Mouse (Mus musculus) lung, adult 2 months (tissue): ENCODE measurements around the gene Pusl1. TPM values are rescaled to one million over a fixed set of nuclear protein-coding genes. Genes with fewer than 3 reads are reported as not detected.

Source experiments
- DNase-seq: peaks from one replicate; pipeline ENCODE4 v3.0.0; 2022
- H3K4me1 ChIP-seq: fragments of 200-500 bp; 2 replicates; pipeline ENCODE4 v1.6.1; 2011; ENCODE audit warnings: low read length; ENCODE audit not compliant: control insufficient read depth, insufficient read depth
- H3K4me3 ChIP-seq: fragments of 200-500 bp; replicated peaks from 2 replicates; pipeline ENCODE3; 2011; ENCODE audit warnings: low read depth, mild to moderate bottlenecking, control low read depth, low read length; ENCODE audit errors: extremely low read depth
- CTCF ChIP-seq: fragments of 200-500 bp; IDR thresholded peaks from 2 replicates; pipeline ENCODE4 v1.5.1; 2011; ENCODE audit warnings: mild to moderate bottlenecking, low read length, control low read depth; ENCODE audit not compliant: insufficient read depth
- POLR2A ChIP-seq: fragments of 200-500 bp; IDR thresholded peaks from 2 replicates; pipeline ENCODE4 v1.6.1; 2011; ENCODE audit warnings: low read depth, mild to moderate bottlenecking, control low read depth, low read length, borderline replicate concordance; ENCODE audit errors: extremely low read depth
- WGBS: fragments of 180-500 bp; shearing (Covaris S2); methylation state at CpG from one replicate; pipeline ENCODE4 v1.1.7; 2018; 5-methylcytosine and 5-hydroxymethylcytosine counted together
- polyA plus RNA-seq: library from polyadenylated mRNA; depleted of rRNA; stranded (reverse); fragments of >200 nt; gene quantifications from 2 replicates; pipeline ENCODE4 v1.2.3, GENCODE M21; 2012

Gene Pusl1
- polyA plus RNA-seq, 1 experiment = 82.2 TPM

- Histone ChIP-seq H3K4me3 (no peak overlapping the region), H3K4me1 (peaks cover 19% of the 10 kb centered on the region)
- 84% methylated on average over 7 of the region's 7 CpGs for WGBS
- DNase-seq = no peak
- TF ChIP-seq POLR2A (no peak), CTCF (no peak)
Observed at GRCm38 (mm10) chr4:155899355-155899754, 7.8 kb upstream of the Pusl1 start.

GRCm38 (mm10) chr4:155898318-155898717 is 6.7 kb upstream of the Pusl1 start:
- WGBS = 94% methylated on average over 2 of the region's 2 CpGs
- TF ChIP-seq CTCF = no peak
- no peak for TF ChIP-seq POLR2A
- Histone ChIP-seq H3K4me3 (no peak overlapping the region), H3K4me1 (peaks cover 25% of the 10 kb centered on the region)
- no peak for DNase-seq

DNA sequence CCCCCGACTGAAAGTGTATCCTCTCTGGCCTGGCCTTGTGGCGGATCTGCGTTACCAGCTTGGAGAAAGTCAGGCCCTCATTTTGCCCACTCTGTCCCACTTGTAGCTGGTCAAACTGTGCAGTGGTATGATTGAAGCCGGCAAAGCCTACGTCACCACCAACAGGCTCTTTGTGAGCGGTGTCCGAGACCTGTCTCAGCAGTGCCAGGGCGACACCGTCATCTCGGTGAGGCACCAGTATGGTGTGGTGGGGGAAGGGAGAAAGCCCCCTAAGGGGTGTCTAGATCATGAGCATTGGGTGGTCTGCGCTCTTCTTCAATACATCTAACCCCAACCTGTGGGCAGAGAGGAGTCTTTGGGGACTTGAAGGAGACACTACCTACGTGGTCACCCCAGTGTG is 4.9 kb upstream of the Pusl1 start:
- no peak overlapping the region for H3K4me3 ChIP-seq
- H3K4me1 ChIP-seq = peaks cover 27% of the 10 kb centered on the region
- WGBS = 98% methylated on average over 12 of the region's 12 CpGs
- TF ChIP-seq CTCF (no peak), POLR2A (no peak)
- DNase-seq = no peak

- 70% methylated on average over 4 of the region's 4 CpGs for WGBS
- H3K4me1 ChIP-seq = peaks cover 22% of the 10 kb centered on the region
- H3K4me3 ChIP-seq = no peak overlapping the region
- DNase-seq = no peak
- TF ChIP-seq CTCF (no peak), POLR2A (no peak)
Observed at GRCm38 (mm10) chr4:155895826-155896225, 4.2 kb upstream of the Pusl1 start.

DNA sequence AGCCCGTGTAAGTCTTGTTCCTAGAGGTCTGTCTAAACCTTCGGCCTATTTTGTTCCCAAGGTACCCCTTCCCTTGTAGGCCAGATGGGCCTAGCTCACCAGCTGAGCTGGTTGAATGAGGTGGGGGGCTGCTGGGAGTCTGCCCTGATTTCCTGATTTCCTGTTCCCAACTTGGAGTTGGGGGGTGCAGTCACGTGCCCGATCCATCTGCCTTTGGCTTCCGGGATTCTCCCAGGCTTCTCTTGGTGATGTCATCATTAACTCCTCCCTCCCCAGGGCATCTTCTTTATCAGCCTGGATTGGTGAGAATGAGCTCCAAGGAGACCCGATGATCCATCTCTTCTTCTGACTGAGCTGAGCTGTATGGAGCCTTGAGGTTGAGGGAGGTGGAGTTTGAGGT is 3.6 kb upstream of the Pusl1 start:
- 33% methylated on average over 6 of the region's 6 CpGs for WGBS
- peak; percentile 27; the same call in 1 of the 2 replicates for TF ChIP-seq POLR2A
- TF ChIP-seq CTCF = no peak
- DNase-seq = no peak
- Histone ChIP-seq H3K4me3 (peak overlapping the region; percentile 19), H3K4me1 (peaks cover 21% of the 10 kb centered on the region)

DNA sequence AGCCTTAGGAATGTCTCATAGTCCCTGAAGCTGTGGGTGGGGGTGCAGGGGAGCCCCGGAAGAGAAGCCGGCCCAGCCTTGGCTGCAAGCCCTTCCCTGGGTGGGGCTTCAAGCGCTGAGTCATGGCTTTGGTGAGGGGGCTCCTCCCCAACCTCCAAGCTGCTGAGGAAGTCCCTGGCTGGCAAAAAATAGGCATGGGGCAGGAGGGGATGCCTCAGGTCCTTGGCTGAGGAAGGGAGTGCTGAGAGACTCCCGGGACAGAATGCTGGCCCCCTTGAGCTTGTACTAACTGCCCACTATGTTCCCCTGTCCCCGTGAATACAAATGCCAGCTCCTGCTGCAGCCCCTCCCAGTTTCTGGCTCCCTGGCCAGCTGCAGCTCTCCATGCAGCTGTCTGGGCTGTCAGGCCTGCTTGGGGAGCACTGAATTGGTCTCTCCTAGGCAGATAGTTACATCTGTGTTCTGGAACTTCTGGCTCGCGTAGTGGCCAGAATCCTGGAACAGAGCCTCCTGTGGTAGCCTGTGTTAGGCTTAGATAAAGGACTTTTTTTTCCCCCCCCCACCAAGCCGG is 2.8 kb upstream of the Pusl1 start:
- Histone ChIP-seq H3K4me1 (peaks cover 21% of the 10 kb centered on the region), H3K4me3 (peak overlapping the region; percentile 39)
- WGBS = 9% methylated on average over 8 of the region's 8 CpGs
- DNase-seq = peak; percentile 76
- TF ChIP-seq POLR2A = peak; percentile 34; the same call in 1 of the 2 replicates
- no peak for TF ChIP-seq CTCF

- H3K4me1 ChIP-seq = peaks cover 21% of the 10 kb centered on the region
- no peak for DNase-seq
- 55% methylated on average over 8 of the region's 8 CpGs for WGBS
- no peak for TF ChIP-seq POLR2A
- TF ChIP-seq CTCF = no peak
- H3K4me3 ChIP-seq = peak overlapping the region; percentile 89
Observed at GRCm38 (mm10) chr4:155893212-155893690, 1.7 kb upstream of the Pusl1 start.

DNA sequence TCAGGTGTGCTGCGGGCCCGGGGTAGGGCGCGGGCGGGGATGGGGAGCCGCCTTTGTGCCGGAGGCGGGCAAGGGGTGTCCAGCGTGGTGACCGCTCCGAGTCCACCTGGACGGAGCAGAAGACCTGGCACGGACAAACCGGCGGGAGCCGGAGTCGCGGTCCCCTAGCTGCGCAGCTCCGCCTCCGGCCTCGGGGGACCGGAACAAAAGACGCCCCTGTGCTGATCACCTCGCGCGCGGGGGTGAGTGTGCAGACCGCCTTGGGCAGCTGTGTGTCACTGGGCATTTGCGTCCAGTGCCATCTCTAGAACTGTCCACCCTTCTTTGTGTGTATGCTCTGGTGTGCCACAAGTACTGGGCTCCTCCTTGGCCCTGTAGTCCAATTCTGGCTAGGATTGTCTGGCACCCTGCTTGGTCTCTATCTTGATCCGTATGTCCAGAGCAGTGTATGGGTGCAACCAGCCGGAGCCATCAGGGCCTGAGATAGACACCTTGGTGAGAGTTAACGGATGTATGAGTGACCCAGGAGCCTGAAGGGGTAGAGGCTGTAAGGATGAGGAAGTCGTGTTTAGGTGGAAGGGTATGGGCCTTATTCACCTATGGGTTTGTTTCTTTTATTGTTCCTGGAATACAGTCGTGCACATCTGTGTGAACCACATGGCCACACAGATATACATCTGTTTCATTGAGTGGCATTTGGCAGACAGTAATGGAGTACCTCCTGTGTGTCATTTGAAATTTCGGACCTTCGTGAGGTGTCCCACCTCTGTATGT is 1.0 kb upstream of the Pusl1 start:
- Histone ChIP-seq H3K4me1 (peaks cover 21% of the 10 kb centered on the region), H3K4me3 (peak overlapping the region; percentile 89)
- TF ChIP-seq POLR2A (no peak), CTCF (no peak)
- WGBS = 3% methylated on average over 35 of the region's 37 CpGs
- DNase-seq = peak; percentile 36

- WGBS = under 1% methylated on average over 56 of the region's 56 CpGs
- peak; percentile 80 for DNase-seq
- Histone ChIP-seq H3K4me1 (peaks cover 21% of the 10 kb centered on the region), H3K4me3 (peak overlapping the region; percentile 89)
- no peak for TF ChIP-seq CTCF
- TF ChIP-seq POLR2A = peak; percentile 69; the same call in 1 of the 2 replicates
Observed at GRCm38 (mm10) chr4:155892017-155892416, 436 bp upstream of the Pusl1 start.
